Mouse (Mus musculus): Measurements from ENCODE around the gene Rhox1. TPM values are rescaled to one million over a fixed set of nuclear protein-coding genes. Genes with fewer than 3 reads are reported as not detected.
A peak's percentile ranks its signal among the peaks of the same experiment; 100 is the strongest.
"Not testable (repeated sequence)": the region's sequence is repeated elsewhere in the genome, so short reads cannot be mapped to it uniquely, and the experiment has no call there.

The Rhox1 gene
- not detected for total RNA-seq (2021)

GRCm38 (mm10) chrX:37222158-37222557 is at the start of gene Rhox1:
Rhox1 (minus strand) TSS chrX:37222258.
- intact Hi-C loops (cut with DNase I); DNase-seq (ENCODE audit: low spot score): not testable (repeated sequence)

DNA sequence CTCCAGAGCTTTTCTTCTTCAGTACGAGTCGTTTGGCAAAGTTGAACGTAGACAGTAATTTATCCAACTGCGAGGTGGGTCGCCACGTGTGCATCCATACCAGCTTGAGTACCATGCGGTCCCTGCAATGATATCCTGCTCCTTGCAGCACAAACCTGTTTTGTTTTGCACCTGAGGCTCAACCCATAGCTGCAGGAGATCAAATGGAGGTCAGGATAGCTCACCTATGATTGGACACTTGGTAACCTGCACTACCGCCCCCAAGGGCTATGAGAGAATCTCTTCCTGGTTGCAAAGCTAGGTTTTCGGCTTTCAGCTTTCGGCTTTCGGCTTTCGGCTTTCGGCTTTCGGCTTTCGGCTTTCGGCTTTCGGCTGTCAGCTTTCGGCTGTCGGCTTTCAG is 43.0 kb upstream of the Rhox1 start, which contains the start of gene Rhox4a:
TSS of gene Rhox4a (plus strand) at position 301 of the 400 bp plus-strand sequence.
- intact Hi-C loops (cut with DNase I); DNase-seq (ENCODE audit: low spot score): not testable (repeated sequence)

DNA sequence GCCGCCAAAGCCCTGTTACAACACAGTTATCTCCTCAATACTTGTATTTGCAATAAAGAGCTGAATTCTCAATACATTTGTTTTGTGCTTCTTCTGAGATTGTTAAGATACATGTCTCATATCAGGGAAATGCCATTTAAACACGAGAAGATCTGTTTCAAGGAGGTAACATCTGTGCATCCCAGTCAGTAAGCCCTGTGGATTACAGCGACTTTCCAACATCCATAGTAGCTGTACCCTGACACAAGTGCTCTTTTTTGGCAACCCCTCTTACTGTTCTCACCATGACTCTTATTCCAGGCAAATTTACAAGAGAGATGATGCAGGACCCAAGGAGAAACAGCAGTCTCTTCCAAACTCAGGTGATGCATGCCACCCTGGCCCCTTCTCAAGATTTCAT is 27.6 kb upstream of the Rhox1 start, which contains the start of gene Rhox3a:
TSS of gene Rhox3a (plus strand) at position 301 of the 400 bp plus-strand sequence.
- intact Hi-C loops (cut with DNase I), result not testable (repeated sequence)

GRCm38 (mm10) chrX:37244676-37245075 is 22.6 kb upstream of the Rhox1 start, which contains the start of gene Rhox2a:
Rhox2a (plus strand) TSS chrX:37244976.
- DNase-seq (ENCODE audit: low spot score); intact Hi-C loops (cut with DNase I): not testable (repeated sequence)

More for the DNA sequence above, 27.6 kb upstream of the Rhox1 start, which contains the start of gene Rhox3a:
- DNase-seq (ENCODE audit: low spot score), result not testable (repeated sequence)

DNA sequence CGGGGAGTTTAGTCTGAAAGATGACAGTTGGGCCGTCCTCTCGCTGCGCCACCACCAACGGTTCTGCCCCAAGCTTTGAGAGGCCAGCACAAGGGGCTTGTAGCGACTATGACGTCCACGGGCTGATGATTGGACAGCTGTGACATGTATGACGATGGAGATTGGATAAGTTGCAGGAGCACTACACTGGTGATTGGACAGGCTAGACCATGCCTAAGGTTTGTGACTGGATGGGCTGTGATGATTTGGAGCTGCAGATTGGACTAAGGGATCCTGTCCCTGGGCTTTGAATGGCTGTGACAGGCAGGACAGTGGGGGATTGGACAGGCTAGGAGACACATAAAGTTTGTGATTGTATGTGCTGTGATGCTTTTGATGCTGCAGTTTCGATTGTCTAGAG is 11.1 kb downstream of the Rhox1 start, which contains the start of gene Gm9:
TSS of gene Gm9 (minus strand) at position 101 of the 400 bp plus-strand sequence.
- intact Hi-C loops (cut with DNase I), result no loop called here
- no peak for DNase-seq (ENCODE audit: low spot score)

GRCm38 (mm10) chrX:37198676-37199075 is 23.4 kb downstream of the Rhox1 start:
- DNase-seq (ENCODE audit: low spot score), result no peak
- intact Hi-C loops (cut with DNase I), result loop anchor here (10.0 kb wide), 1 partner anchor 74 kb away; the partner anchor contains the start of gene Nkap

DNA sequence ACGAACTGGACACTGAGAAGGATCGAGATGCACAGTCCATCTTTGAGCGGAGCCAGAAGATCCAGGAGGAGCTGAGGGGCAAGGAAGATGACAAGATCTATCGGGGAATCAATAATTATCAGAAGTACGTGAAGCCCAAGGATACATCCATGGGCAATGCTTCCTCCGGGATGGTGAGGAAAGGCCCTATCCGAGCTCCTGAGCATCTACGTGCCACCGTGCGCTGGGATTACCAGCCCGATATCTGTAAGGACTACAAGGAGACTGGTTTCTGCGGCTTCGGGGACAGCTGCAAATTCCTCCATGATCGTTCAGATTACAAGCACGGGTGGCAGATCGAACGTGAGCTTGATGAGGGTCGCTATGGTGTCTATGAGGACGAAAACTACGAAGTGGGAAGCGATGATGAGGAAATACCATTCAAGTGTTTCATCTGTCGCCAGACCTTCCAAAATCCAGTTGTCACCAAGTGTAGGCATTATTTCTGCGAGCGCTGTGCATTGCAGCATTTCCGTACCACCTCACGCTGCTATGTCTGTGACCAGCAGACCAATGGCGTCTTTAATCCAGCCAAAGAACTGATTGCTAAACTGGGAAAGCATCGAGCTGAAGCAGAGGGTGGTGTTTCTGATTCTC is 30.2 kb downstream of the Rhox1 start:
- no peak for DNase-seq (ENCODE audit: low spot score)
- intact Hi-C loops (cut with DNase I), result loop anchor here (10.0 kb wide), 1 partner anchor 67 kb away; the partner anchor contains the start of gene Nkap

- intact Hi-C loops (cut with DNase I), result loop anchor here (10.0 kb wide), 1 partner anchor 66 kb away; the partner anchor contains the start of gene Nkap
- DNase-seq (ENCODE audit: low spot score), result peak; percentile 43
These were observed 30.8 kb downstream of the Rhox1 start, which contains the start of the genes Ndufa1 and Rnf113a1 for GRCm38 (mm10) chrX:37191105-37191743. Ndufa1 (minus strand) TSS chrX:37191163. Rnf113a1 (plus strand) TSS chrX:37191245.

DNA sequence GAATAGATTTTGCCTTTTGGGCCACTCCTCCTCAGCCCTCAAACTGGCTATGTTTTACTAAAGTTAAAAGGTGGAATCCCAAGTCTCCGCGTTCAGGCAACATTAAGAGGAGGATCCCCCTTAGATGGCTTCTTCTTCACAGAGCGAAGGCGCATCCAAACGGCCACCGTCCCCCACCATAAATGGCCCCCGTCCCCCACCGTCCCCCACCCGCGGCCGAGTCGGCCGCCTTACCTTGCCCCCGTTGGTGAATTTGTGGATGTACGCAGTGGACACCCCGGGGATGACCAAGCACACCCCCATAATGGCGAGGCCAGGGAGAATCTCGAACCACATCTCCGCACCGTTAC is 31.3 kb downstream of the Rhox1 start:
- DNase-seq (ENCODE audit: low spot score), result no peak
- intact Hi-C loops (cut with DNase I), result loop anchor here (10.0 kb wide), 1 partner anchor 66 kb away; the partner anchor contains the start of gene Nkap

- intact Hi-C loops (cut with DNase I); DNase-seq (ENCODE audit: low spot score): not testable (repeated sequence)
These were observed 37.7 kb downstream of the Rhox1 start for GRCm38 (mm10) chrX:37184401-37184800.

DNA sequence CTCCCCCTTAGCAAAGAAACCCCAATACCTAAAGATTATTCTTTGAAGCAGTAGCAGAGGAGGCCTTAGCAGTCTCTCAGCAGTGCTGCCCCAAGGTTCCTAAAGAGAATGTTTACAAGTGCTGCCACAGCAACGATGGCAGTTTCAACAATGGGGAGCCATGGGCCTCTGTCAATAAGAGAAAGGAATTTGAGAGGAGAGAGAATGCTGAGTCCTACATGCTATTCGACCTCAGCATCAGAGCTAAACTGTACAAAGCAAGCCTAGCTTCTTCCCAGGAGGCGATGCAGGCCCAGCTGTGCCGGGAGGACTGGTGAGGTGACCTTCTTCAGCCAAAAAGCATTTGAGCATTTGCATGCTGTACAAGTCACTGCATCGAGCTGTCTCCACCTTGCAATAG is 53.3 kb downstream of the Rhox1 start, which contains the start of gene Akap14:
TSS of gene Akap14 (minus strand) at position 101 of the 400 bp plus-strand sequence.
- no peak for DNase-seq (ENCODE audit: low spot score)
- intact Hi-C loops (cut with DNase I), result no loop called here

- no peak for DNase-seq (ENCODE audit: low spot score)
- intact Hi-C loops (cut with DNase I), result no loop called here
These were observed 55.0 kb downstream of the Rhox1 start for GRCm38 (mm10) chrX:37167085-37167484.

Other genes starting within 250 kb of the Rhox1 start
- 1 to 10 TPM; 4.6 to 5.4 TPM for gene Sept6, start 230.5 kb downstream of the Rhox1 start, total RNA-seq (2021)
- not detected for gene Sowahd, start 173.4 kb downstream of the Rhox1 start, total RNA-seq (2021)
- gene Rpl39, start 136.9 kb downstream of the Rhox1 start, total RNA-seq (2021), result 100 to 1,000 TPM; 313 to 327 TPM
- 1 to 10 TPM; 6.8 to 7.0 TPM for gene Upf3b, start 111.9 kb downstream of the Rhox1 start, total RNA-seq (2021)
- gene Nkap, start 95.5 kb downstream of the Rhox1 start, total RNA-seq (2021), result 10 to 100 TPM in 1 of 2 experiments, 1 to 10 TPM in 1; 8.9 to 10.2 TPM
- gene Akap14, start 53.4 kb downstream of the Rhox1 start, total RNA-seq (2021), result not detected
- 100 to 1,000 TPM; 902 to 919 TPM for gene Ndufa1, start 31.1 kb downstream of the Rhox1 start, total RNA-seq (2021)
- 1 to 10 TPM; 1.6 to 3.1 TPM for gene Rnf113a1, start 31.0 kb downstream of the Rhox1 start, total RNA-seq (2021)
- not detected for gene Gm9, start 11.2 kb downstream of the Rhox1 start, total RNA-seq (2021)
- gene Rhox2a, start 22.7 kb upstream of the Rhox1 start, total RNA-seq (2021), result not detected
- gene Rhox3a, start 27.7 kb upstream of the Rhox1 start, total RNA-seq (2021), result not detected
- not detected for gene Rhox4a, start 43.1 kb upstream of the Rhox1 start, total RNA-seq (2021)
- gene Rhox3a2, start 157.8 kb upstream of the Rhox1 start, total RNA-seq (2021), result not detected
- not detected for gene Rhox4a2, start 168.6 kb upstream of the Rhox1 start, total RNA-seq (2021)
- not detected for gene Rhox2b, start 189.8 kb upstream of the Rhox1 start, total RNA-seq (2021)
- gene Rhox4b, start 210.2 kb upstream of the Rhox1 start, total RNA-seq (2021), result not detected
- not detected for gene Rhox2c, start 231.4 kb upstream of the Rhox1 start, total RNA-seq (2021)
- gene Rhox3c, start 236.3 kb upstream of the Rhox1 start, total RNA-seq (2021), result not detected